Mouse (Mus musculus) B cell, adult 2 months (primary cell): ENCODE data around the gene Zc3h7a.

Experiments
- DNase-seq, 2 experiments: peaks; one replicate each; pipeline ENCODE4 v3.0.0; 2022

Gene Zc3h7a

DNA sequence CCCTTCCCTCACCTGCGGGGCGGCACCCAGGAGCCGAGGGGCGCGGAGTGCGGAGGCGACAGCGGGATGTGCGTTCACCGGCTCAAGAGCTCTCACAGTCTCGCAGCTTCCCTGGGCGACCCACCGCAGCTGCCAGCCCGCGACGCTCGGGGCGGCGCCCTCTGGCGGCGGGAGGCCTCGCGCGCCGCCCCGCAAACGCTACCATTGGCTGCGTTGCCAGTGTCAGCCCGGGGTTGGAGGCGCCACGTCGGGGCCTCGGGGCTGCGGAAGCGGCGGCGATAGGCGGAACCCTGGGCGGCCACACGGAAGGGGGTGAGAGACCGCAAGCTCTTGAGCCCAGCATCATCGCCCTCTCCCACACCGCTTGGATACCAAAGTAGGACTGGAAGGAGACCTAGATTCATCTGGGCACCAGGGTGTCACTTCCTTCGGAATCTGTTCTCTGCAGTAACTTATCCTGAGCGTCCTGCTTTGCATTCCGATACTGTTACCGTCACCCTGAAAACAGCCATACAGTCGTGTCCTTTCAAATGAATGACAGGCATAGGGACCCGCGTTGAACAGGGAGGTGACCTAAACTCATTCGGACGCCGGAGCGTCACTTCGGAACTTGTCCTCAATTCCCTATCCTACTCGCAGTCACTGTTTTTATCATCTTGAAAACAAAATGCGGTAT is at the start of gene Zc3h7a:
TSS of gene Zc3h7a (minus strand) at position 186 of the 676 bp plus-strand sequence.
- DNase-seq, result peak; percentile 93 to 94

- DNase-seq, result no peak
Observed at GRCm38 (mm10) chr16:11217801-11218200, 41.6 kb upstream of the Zc3h7a start.

GRCm38 (mm10) chr16:11203600-11204390 is 27.6 kb upstream of the Zc3h7a start:
- DNase-seq, result no peak

- peak; percentile 94 to 95 for DNase-seq
Observed at GRCm38 (mm10) chr16:11202571-11203554, 26.7 kb upstream of the Zc3h7a start, which contains the start of gene Rsl1d1. TSS of gene Rsl1d1 (minus strand) at chr16:11203331.

DNA sequence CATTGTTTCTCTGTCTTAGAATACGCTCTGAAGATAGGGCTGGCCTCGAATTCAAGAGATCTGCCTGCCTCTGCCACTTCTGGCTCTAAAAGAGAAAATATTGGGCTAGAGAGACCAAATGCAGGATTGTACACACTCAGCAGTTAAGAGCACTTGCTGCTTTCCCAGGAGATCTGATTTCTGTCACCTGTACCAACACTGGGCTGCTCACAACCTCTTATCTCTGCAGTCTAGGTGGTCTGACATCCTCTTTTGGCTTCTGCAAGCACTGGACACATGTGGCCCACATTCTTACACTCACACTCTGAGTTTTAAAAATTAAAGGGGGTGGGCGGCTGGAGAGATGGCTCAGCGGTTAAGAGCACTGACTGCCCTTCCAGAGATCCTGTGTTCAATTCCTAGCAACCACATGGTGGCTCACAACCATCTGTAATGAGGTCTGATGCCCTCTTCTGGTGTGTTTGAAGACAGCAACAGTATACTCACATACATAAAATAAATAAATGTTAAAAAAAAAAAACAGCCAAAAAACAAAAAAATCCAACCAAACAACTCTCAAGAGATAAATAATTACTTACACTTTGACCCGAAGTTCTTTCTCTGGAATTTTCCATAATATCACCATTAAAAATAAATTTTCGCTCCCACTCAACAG is 25.7 kb upstream of the Zc3h7a start:
- DNase-seq, result no peak

DNA sequence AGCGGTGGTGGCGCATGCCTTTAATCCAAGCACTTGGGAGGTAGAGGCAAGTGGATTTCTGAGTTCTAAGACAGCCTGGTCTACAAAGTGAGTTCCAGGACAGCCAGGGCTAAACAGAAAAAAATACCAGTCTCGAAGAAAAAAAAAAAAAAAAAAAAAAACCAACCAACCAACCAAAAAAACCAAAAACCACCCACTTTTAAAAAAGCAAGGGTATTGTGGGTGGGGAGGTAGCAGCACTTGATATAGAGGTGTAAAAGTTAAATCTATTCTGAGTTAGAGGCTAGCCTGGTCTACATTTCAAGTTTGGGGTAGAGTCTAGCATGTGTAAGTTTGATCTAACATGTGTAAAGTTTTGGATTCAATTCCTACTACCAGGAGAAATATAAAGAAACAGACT is 24.1 kb upstream of the Zc3h7a start:
- DNase-seq, result no peak

- DNase-seq, result no peak
Observed at GRCm38 (mm10) chr16:11198467-11198866, 22.3 kb upstream of the Zc3h7a start.

- no peak for DNase-seq
Observed at GRCm38 (mm10) chr16:11197052-11197451, 20.9 kb upstream of the Zc3h7a start.

DNA sequence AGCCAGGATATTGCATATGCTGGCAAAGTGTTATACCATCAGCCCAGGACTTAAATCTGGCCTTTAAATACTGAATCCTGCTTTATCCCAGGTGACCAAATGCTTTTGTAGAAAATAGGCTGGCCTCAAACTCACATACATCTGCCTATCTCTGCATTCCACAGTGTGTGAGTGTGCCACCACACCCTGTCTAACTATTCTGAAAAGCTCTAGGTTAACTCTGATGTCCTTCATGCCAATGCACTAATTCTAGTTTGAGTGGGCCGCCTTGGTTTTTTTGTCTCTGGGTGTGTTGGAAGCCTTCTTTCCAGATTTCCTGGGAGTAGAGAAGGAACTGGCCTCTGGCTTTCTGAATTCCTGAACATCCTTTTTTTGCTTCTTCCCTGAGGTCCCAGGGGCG is 17.0 kb upstream of the Zc3h7a start:
- DNase-seq, result no peak

GRCm38 (mm10) chr16:11190150-11190549 is 14.0 kb upstream of the Zc3h7a start:
- no peak for DNase-seq

- no peak for DNase-seq
Observed at GRCm38 (mm10) chr16:11177404-11177803, 1.2 kb upstream of the Zc3h7a start.

GRCm38 (mm10) chr16:11176884-11177244 is 671 bp upstream of the Zc3h7a start:
- no peak for DNase-seq

GRCm38 (mm10) chr16:11175489-11176207 is 545 bp downstream of the Zc3h7a start:
- peak; percentile 67 to 74 for DNase-seq

DNA sequence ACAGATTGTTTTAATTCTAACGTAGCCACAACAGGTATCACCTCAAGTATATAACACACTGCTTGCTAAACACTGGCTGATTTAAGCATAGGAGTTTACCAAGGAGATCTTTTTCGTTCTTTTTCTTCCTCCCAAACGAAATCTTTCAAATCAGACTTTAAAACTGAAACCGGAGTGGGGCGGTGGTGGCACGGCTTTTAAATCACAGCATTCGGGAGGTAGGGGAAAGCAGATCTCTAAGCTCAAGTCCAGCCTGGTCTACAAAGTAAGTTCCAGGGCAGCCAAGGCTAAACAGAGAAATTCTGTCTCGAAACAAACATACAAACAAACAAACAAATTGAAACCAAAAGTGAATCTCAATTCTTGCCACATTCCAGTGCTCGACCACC is 1.1 kb downstream of the Zc3h7a start:
- no peak for DNase-seq

GRCm38 (mm10) chr16:11174671-11175081 is 1.5 kb downstream of the Zc3h7a start:
- peak; percentile 81 for DNase-seq

- no peak for DNase-seq
Observed at GRCm38 (mm10) chr16:11171679-11172078, 4.5 kb downstream of the Zc3h7a start.

DNA sequence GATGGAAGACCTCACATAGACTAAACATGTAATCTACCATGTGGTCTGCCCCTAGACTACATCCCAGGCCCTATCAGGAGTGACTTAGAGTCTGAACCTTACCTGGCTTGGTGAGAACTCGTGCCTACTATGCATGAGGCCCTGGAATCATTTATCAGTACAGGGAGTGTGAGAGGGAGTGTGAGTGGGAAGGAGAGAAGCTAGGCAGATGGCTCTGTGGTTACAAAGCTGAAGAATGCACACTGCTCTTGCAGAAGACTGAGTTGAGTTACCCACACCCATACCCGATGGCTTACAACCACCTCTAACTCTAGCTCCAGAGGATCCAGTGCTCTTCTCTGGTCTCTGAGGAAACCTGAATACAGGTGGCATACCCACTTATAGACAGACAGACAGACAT is 9.8 kb downstream of the Zc3h7a start:
- DNase-seq, result no peak

DNA sequence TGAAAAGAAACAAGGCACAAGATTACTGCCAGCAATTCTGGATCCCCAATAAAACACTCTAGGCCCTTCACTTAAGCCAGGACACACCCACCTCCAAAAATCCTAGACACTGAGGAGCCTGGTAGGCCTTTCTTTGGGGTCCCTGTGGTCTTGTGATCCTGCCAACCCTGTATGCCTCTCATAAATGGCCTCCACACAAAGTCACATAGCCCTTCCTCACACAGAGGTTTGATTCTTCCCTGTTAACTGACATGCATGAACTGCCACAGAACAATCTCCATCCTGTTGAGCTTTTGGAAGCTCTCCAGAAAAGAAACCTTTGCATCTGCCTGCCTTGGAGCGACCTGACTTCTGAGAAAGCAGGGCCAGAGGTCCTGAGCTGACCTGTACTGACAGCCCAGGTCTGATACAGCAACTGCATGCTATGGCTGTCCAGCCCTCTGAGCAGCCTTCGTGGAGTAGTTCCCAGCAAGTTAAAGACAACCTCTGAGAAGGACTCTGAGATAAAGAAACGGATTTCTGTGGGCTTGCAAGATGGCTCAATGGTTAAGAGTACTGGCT is 11.4 kb downstream of the Zc3h7a start:
- DNase-seq, result no peak

- DNase-seq, result peak; percentile 38 to 55
Observed at GRCm38 (mm10) chr16:11157721-11158120, 18.5 kb downstream of the Zc3h7a start.

DNA sequence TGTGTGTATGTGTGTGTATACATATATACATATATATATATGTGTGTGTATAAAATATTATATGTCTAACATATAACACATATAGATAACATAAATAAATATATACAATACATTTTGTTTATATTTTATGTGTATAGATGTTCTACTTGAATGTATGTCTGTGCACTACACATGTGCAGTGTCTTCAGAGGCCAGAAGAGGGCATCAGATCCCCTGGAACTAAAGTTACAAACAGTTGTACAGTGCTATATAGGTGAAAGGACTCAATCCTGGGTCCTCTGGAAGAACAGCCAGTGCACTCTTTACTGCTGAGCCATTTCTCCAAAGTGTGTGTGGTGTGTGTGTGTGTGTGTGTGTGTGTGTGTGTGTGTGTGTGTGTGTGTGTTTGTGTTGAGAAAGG is 21.7 kb downstream of the Zc3h7a start:
- peak; percentile 27 to 32 for DNase-seq

DNA sequence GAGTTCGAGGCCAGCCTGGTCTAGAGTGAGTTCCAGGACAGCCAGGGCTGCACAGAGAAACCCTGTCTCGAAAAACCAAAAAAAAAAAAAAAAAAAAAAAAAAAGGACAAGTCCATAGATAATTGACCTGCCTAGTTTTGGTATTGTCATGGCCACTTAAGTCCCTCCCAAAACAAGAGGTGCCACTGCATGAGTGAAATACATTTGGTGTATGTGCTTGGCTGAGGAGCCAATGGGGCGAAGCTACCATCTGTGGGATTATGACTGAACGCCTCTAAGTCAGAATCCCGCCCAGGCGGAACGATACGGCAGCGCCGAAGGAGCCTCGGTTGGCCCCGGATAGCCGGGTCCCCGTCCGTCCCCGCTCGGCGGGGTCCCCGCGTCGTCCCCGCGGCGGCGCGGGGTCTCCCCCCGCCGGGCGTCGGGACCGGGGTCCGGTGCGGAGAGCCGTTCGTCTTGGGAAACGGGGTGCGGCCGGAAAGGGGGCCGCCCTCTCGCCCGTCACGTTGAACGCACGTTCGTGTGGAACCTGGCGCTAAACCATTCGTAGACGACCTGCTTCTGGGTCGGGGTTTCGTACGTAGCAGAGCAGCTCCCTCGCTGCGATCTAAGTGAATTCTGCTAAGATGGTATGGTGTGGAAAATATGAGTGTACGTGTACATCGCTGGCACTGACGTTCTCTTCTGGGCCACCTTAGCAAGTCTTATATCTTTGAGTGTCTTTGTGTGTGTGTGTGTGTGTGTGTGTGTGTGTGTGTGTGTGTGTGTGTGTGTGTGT is 32.3 kb downstream of the Zc3h7a start:
- DNase-seq, result peak; percentile 100
